Mouse (Mus musculus) cerebellum, adult 2 months (tissue): ENCODE results near the gene Plekha6.

ENCODE experiments used
- CTCF ChIP-seq: fragments of 200-500 bp; IDR thresholded peaks from 2 replicates; pipeline ENCODE4 v1.5.1; 2011; ENCODE audit warnings: low read depth, mild to moderate bottlenecking, control low read depth, low read length, moderate library complexity, borderline replicate concordance; ENCODE audit not compliant: insufficient read depth
- POLR2A ChIP-seq: fragments of 200-500 bp; IDR thresholded peaks from 2 replicates; pipeline ENCODE4 v1.6.1; 2011; ENCODE audit warnings: low read length, control low read depth, borderline replicate concordance; ENCODE audit not compliant: insufficient read depth

GRCm38 (mm10) chr1:133196181-133196580 lies 32.2 kb downstream of the Plekha6 start:
- TF ChIP-seq CTCF: no peak
- TF ChIP-seq POLR2A: no peak
